Mouse (Mus musculus) olfactory bulb, adult 2 months (tissue): Measurements from ENCODE around the gene Cars2.

Experiments used
- CTCF ChIP-seq: fragments of 200-500 bp; IDR thresholded peaks from 2 replicates; pipeline ENCODE4 v1.5.1; 2012; ENCODE audit warnings: low read depth, mild to moderate bottlenecking, low read length, moderate library complexity; ENCODE audit not compliant: insufficient read depth
- POLR2A ChIP-seq: fragments of 200-500 bp; IDR thresholded peaks from 2 replicates; pipeline ENCODE4 v1.6.1; 2012; ENCODE audit warnings: mild to moderate bottlenecking, low read depth, low read length, moderate library complexity; ENCODE audit not compliant: insufficient read depth

- TF ChIP-seq POLR2A (no peak), CTCF (peak; percentile 41; the same call in 1 of the 2 replicates)
Measured at GRCm38 (mm10) chr8:11544386-11544785, 6.2 kb downstream of the Cars2 start.
